ENCODE assay signal across 7 mouse cellular contexts in genomic region chr2:53192386-53192785, GRCm38 (mm10). TPM values are rescaled to one million over a fixed set of nuclear protein-coding genes. Genes with fewer than 3 reads are reported as not detected.
A peak's percentile ranks its signal among the peaks of the same experiment; 100 is the strongest.
DNase-seq lines count a peak whose midpoint lies in the region; ATAC-seq and TF ChIP-seq lines count a peak whose summit lies in the region.

No protein-coding gene starts in this region.

- ATAC-seq in neural tube, embryonic 11.5 days (ENCODE audit: insufficient read depth, low FRiP score, low TSS enrichment) = no peak
- ATAC-seq in hindbrain, embryonic 16.5 days = no peak
- peak; percentile 6 for ATAC-seq in neural tube, embryonic 13.5 days (ENCODE audit: low read depth)
- ATAC-seq in monocyte, adult 5-6 weeks (replicated peaks; ENCODE audit: insufficient number of reproducible peaks, low FRiP score, low TSS enrichment, poor library complexity, severe bottlenecking) = no peak

- no peak for TF ChIP-seq CTCF in cortical plate, adult 2 months (IDR thresholded peaks at IDR 0.05; ENCODE audit: extremely low read depth, insufficient read depth, low read length)

- peak overlapping the region; percentile 90 for H3K27ac ChIP-seq in neural tube, embryonic 11.5 days (ENCODE audit: low read depth, low read length)
- H3K27ac ChIP-seq in cortical plate, adult 2 months (ENCODE audit: insufficient read depth, low read length) = 0 out of 2 replicates have a peak overlapping the region, but pooled peaks have one; percentile 40
- peak overlapping the region; percentile 98 for H3K27ac ChIP-seq in hindbrain, embryonic 16.5 days (ENCODE audit: low read depth, low read length)
- H3K27ac ChIP-seq in neural tube, embryonic 13.5 days (replicated peaks) = peak overlapping the region; percentile 93

- H3K9ac ChIP-seq in neural tube, embryonic 11.5 days (ENCODE audit: low read length) = peak overlapping the region; percentile 82
- peak overlapping the region; percentile 82 for H3K9ac ChIP-seq in hindbrain, embryonic 16.5 days (ENCODE audit: low read depth, low read length)
- peak overlapping the region; percentile 86 for H3K9ac ChIP-seq in neural tube, embryonic 13.5 days

- peaks cover 8% of the 10 kb centered on the region for H3K4me1 ChIP-seq in neural tube, embryonic 11.5 days (ENCODE audit: control insufficient read depth, insufficient read depth, low read length)
- H3K4me1 ChIP-seq in cortical plate, adult 2 months (ENCODE audit: control insufficient read depth, insufficient read depth, low read length) = peaks cover 2% of the 10 kb centered on the region; the same call in 1 of the 2 replicates
- H3K4me1 ChIP-seq in hindbrain, embryonic 16.5 days (ENCODE audit: control insufficient read depth, insufficient read depth, low read depth, low read length) = peaks cover 18% of the 10 kb centered on the region
- H3K4me1 ChIP-seq in neural tube, embryonic 13.5 days (replicated peaks) = peaks cover 33% of the 10 kb centered on the region

- H3K27me3 ChIP-seq in neural tube, embryonic 11.5 days (ENCODE audit: control insufficient read depth, insufficient read depth, low read length) = no peaks in the 10 kb centered on the region
- no peaks in the 10 kb centered on the region for H3K27me3 ChIP-seq in hindbrain, embryonic 16.5 days (replicated peaks; ENCODE audit: control insufficient read depth, insufficient read depth, low read length)
- H3K27me3 ChIP-seq in neural tube, embryonic 13.5 days = no peaks in the 10 kb centered on the region

- no peak for DNase-seq in neural tube, embryonic 11.5 days (ENCODE audit: low spot score)
- DNase-seq in neural tube, embryonic 10.5 days (ENCODE audit: extremely low spot score, low spot score) = no peak
- DNase-seq in cerebellum, adult 9-10 months = no peak

- peak overlapping the region; percentile 78 for H3K4me3 ChIP-seq in neural tube, embryonic 11.5 days (ENCODE audit: low read depth, low read length)
- H3K4me3 ChIP-seq in cortical plate, adult 2 months (ENCODE audit: insufficient read depth, low read length) = peak overlapping the region; percentile 99
- H3K4me3 ChIP-seq in hindbrain, embryonic 16.5 days (ENCODE audit: low read length) = peak overlapping the region; percentile 62
- H3K4me3 ChIP-seq in neural tube, embryonic 13.5 days = peak overlapping the region; percentile 90

- no peaks in the 10 kb centered on the region for H3K9me3 ChIP-seq in neural tube, embryonic 11.5 days (ENCODE audit: control insufficient read depth, low read length)
- H3K9me3 ChIP-seq in hindbrain, embryonic 16.5 days (ENCODE audit: control insufficient read depth, low read length) = no peaks in the 10 kb centered on the region
- H3K9me3 ChIP-seq in neural tube, embryonic 13.5 days = no peaks in the 10 kb centered on the region

- WGBS in neural tube, embryonic 11.5 days = under 1% methylated on average over 20 of the region's 20 CpGs
- under 1% methylated on average over 20 of the region's 20 CpGs for WGBS in hindbrain, embryonic 16.5 days
- WGBS in neural tube, embryonic 13.5 days = under 1% methylated on average over 20 of the region's 20 CpGs

- H3K4me2 ChIP-seq in neural tube, embryonic 11.5 days (ENCODE audit: low read depth) = peak overlapping the region; percentile 60
- peak overlapping the region; percentile 81 for H3K4me2 ChIP-seq in hindbrain, embryonic 16.5 days (ENCODE audit: low read length)
- peak overlapping the region; percentile 80 for H3K4me2 ChIP-seq in neural tube, embryonic 13.5 days

- peaks cover 3% of the 10 kb centered on the region; the same call in 1 of the 2 replicates for H3K36me3 ChIP-seq in neural tube, embryonic 11.5 days (ENCODE audit: control insufficient read depth, insufficient read depth, low read length)
- H3K36me3 ChIP-seq in hindbrain, embryonic 16.5 days (ENCODE audit: control insufficient read depth, insufficient read depth, low read length) = peaks cover 3% of the 10 kb centered on the region; the same call in 1 of the 2 replicates
- H3K36me3 ChIP-seq in neural tube, embryonic 13.5 days = peaks cover 22% of the 10 kb centered on the region

- no peak for TF ChIP-seq POLR2A in cortical plate, adult 2 months (IDR thresholded peaks at IDR 0.05; ENCODE audit: extremely low read depth, insufficient read depth, low read length)

RNA-seq across cellular contexts. Expression of gene Arl6ip6, which starts 0.9 kb away (rescaled TPM):
- polyA plus RNA-seq in neural tube, embryonic 11.5 days (2014; fragmentation: Nextera tagmentation; extraction: Ambion mirVana) = 59.0 and 61.9 TPM in 2 replicates
- polyA plus RNA-seq in cortical plate, adult 2 months (2012; rRNA removed) = 10.5 and 10.8 TPM in 2 replicates
- polyA plus RNA-seq in hindbrain, embryonic 16.5 days (2015; fragmentation: Nextera tagmentation; extraction: Ambion mirVana) = 30.2 and 31.5 TPM in 2 replicates
- 31.1 and 40.3 TPM in 2 replicates for polyA plus RNA-seq in neural tube, embryonic 13.5 days (2015; fragmentation: Nextera tagmentation; extraction: Ambion mirVana)
- total RNA-seq in monocyte, adult 5-6 weeks (2017) = 24.0 to 33.0 TPM (median 30.4 TPM) in 3 replicates

RNA-seq across cellular contexts. Expression of gene Prpf40a, which starts 1.3 kb away (rescaled TPM):
- 190 and 201 TPM in 2 replicates for polyA plus RNA-seq in neural tube, embryonic 11.5 days (2014; fragmentation: Nextera tagmentation; extraction: Ambion mirVana)
- polyA plus RNA-seq in cortical plate, adult 2 months (2012; rRNA removed) = 15.7 and 19.5 TPM in 2 replicates
- 82.5 and 82.9 TPM in 2 replicates for polyA plus RNA-seq in hindbrain, embryonic 16.5 days (2015; fragmentation: Nextera tagmentation; extraction: Ambion mirVana)
- 108 and 113 TPM in 2 replicates for polyA plus RNA-seq in neural tube, embryonic 13.5 days (2015; fragmentation: Nextera tagmentation; extraction: Ambion mirVana)
- total RNA-seq in monocyte, adult 5-6 weeks (2017) = 123 to 202 TPM (median 164 TPM) in 3 replicates

Comparison
In these comparisons a context has a peak if more than half of its experiments do, and no peak if none do; other contexts are left out.
1. H3K27ac ChIP-seq: peak in every context shown above with its lines; median percentile 98 in hindbrain, embryonic 16.5 days; 93 in neural tube, embryonic 13.5 days; 90 in neural tube, embryonic 11.5 days; 40 in cortical plate, adult 2 months.